Mouse (Mus musculus) hindbrain, embryonic 15.5 days (tissue): ENCODE measurements around the gene Adgrd1. TPM values are rescaled to one million over a fixed set of nuclear protein-coding genes. Genes with fewer than 3 reads are reported as not detected.

Source experiments
- ATAC-seq: fragments of 200-750 bp; cut with Nextera tagmentation; 2 replicates; pipeline ENCODE4 v1.8.0; 2017; ENCODE audit warnings: low read depth, moderate number of reproducible peaks, moderate TSS enrichment; ENCODE audit not compliant: low FRiP score
- H3K27ac ChIP-seq: fragments of 300-500 bp; sonication (generic); replicated peaks from 2 replicates; pipeline ENCODE4 v1.5.1; 2015; ENCODE audit warnings: mild to moderate bottlenecking, inconsistent platforms
- H3K27me3 ChIP-seq: fragments of 300-500 bp; sonication (generic); 2 replicates; pipeline ENCODE4 v1.6.1; 2015; ENCODE audit warnings: control low read depth, inconsistent platforms
- H3K36me3 ChIP-seq: fragments of 300-500 bp; sonication (generic); 2 replicates; pipeline ENCODE4 v1.6.1; 2015; ENCODE audit warnings: control low read depth, inconsistent platforms
- H3K4me1 ChIP-seq: fragments of 300-500 bp; sonication (generic); replicated peaks from 2 replicates; pipeline ENCODE4 v1.6.1; 2015; ENCODE audit warnings: control low read depth, inconsistent platforms
- H3K4me2 ChIP-seq: fragments of 300-500 bp; sonication (generic); 2 replicates; pipeline ENCODE4 v1.6.1; 2015; ENCODE audit warnings: moderate library complexity, mild to moderate bottlenecking, inconsistent platforms
- H3K4me3 ChIP-seq: fragments of 300-500 bp; sonication (generic); 2 replicates; pipeline ENCODE4 v1.5.1; 2015; ENCODE audit warnings: mild to moderate bottlenecking, inconsistent platforms
- H3K9ac ChIP-seq: fragments of 300-500 bp; sonication (generic); 2 replicates; pipeline ENCODE4 v1.6.1; 2015; ENCODE audit warnings: inconsistent platforms
- H3K9me3 ChIP-seq: fragments of 300-500 bp; sonication (generic); 2 replicates; pipeline ENCODE4 v1.6.1; 2016; ENCODE audit warnings: control low read depth, inconsistent platforms
- WGBS: fragments of 180-500 bp; shearing (Covaris S2); methylation state at CpG from one replicate; pipeline ENCODE4 v1.1.7; 2015; 5-methylcytosine and 5-hydroxymethylcytosine counted together
- polyA plus RNA-seq: library from polyadenylated mRNA; unstranded; fragments of >200 nt; fragmentation: Nextera tagmentation; extraction: Ambion mirVana; gene quantifications from 2 replicates; pipeline ENCODE4 v1.2.1, GENCODE M21; 2015

The Adgrd1 gene
- polyA plus RNA-seq, 1 experiment from 2014 or later: 0.18 TPM

GRCm38 (mm10) chr5:129137405-129137804 is 40.9 kb downstream of the Adgrd1 start:
- Histone ChIP-seq H3K4me1 (peaks cover 13% of the 10 kb centered on the region), H3K4me3 (no peak overlapping the region), H3K9ac (no peak overlapping the region), H3K36me3 (no peaks in the 10 kb centered on the region), H3K4me2 (no peak overlapping the region), H3K9me3 (no peaks in the 10 kb centered on the region), H3K27ac (0 out of 2 replicates have a peak overlapping the region, but pooled peaks have one; percentile 28), H3K27me3 (no peaks in the 10 kb centered on the region)
- ATAC-seq: no peak
- 83% methylated on average over 5 of the region's 5 CpGs for WGBS

GRCm38 (mm10) chr5:129138576-129138975 is 42.0 kb downstream of the Adgrd1 start:
- peak overlapping the region; percentile 36 for H3K27ac ChIP-seq
- ATAC-seq: no peak

GRCm38 (mm10) chr5:129142801-129143200 is 46.3 kb downstream of the Adgrd1 start:
- no peaks in the 10 kb centered on the region for H3K36me3 ChIP-seq
- no peak for ATAC-seq
- no peaks in the 10 kb centered on the region for H3K9me3 ChIP-seq
- H3K9ac ChIP-seq: no peak overlapping the region
- H3K4me2 ChIP-seq: no peak overlapping the region
- WGBS: 68% methylated on average over 5 of the region's 5 CpGs
- no peaks in the 10 kb centered on the region for H3K27me3 ChIP-seq
- no peak overlapping the region for H3K27ac ChIP-seq
- H3K4me3 ChIP-seq: no peak overlapping the region
- H3K4me1 ChIP-seq: peaks cover 13% of the 10 kb centered on the region

More at GRCm38 (mm10) chr5:129138576-129138975, 42.0 kb downstream of the Adgrd1 start:
- no peaks in the 10 kb centered on the region for H3K36me3 ChIP-seq
- H3K4me3 ChIP-seq: no peak overlapping the region
- H3K4me1 ChIP-seq: peaks cover 13% of the 10 kb centered on the region
- WGBS: 56% methylated on average over 15 of the region's 15 CpGs
- H3K9ac ChIP-seq: no peak overlapping the region
- H3K9me3 ChIP-seq: no peaks in the 10 kb centered on the region
- no peaks in the 10 kb centered on the region for H3K27me3 ChIP-seq
- H3K4me2 ChIP-seq: no peak overlapping the region

- WGBS: 89% methylated on average over 8 of the region's 8 CpGs
- H3K27ac ChIP-seq: no peak overlapping the region
- no peaks in the 10 kb centered on the region for H3K9me3 ChIP-seq
- ATAC-seq: no peak
- no peaks in the 10 kb centered on the region for H3K36me3 ChIP-seq
- no peaks in the 10 kb centered on the region for H3K27me3 ChIP-seq
- no peak overlapping the region for H3K9ac ChIP-seq
- no peak overlapping the region for H3K4me3 ChIP-seq
- peaks cover 4% of the 10 kb centered on the region; the same call in 1 of the 2 replicates for H3K4me1 ChIP-seq
- H3K4me2 ChIP-seq: no peak overlapping the region
Observed at GRCm38 (mm10) chr5:129145307-129145935, 48.9 kb downstream of the Adgrd1 start.

GRCm38 (mm10) chr5:129146892-129147509 is 50.5 kb downstream of the Adgrd1 start:
- Histone ChIP-seq H3K9me3 (no peaks in the 10 kb centered on the region), H3K4me1 (peaks cover 19% of the 10 kb centered on the region), H3K9ac (no peak overlapping the region), H3K4me2 (no peak overlapping the region), H3K27ac (no peak overlapping the region), H3K27me3 (no peaks in the 10 kb centered on the region), H3K4me3 (no peak overlapping the region), H3K36me3 (no peaks in the 10 kb centered on the region)
- ATAC-seq: no peak
- WGBS: 74% methylated on average over 12 of the region's 12 CpGs

- H3K4me2 ChIP-seq: no peak overlapping the region
- no peak overlapping the region for H3K9ac ChIP-seq
- no peak overlapping the region for H3K27ac ChIP-seq
- no peak overlapping the region for H3K4me3 ChIP-seq
- no peaks in the 10 kb centered on the region for H3K36me3 ChIP-seq
- no peak for ATAC-seq
- H3K27me3 ChIP-seq: no peaks in the 10 kb centered on the region
- no peaks in the 10 kb centered on the region for H3K9me3 ChIP-seq
- WGBS: 52% methylated on average over 9 of the region's 9 CpGs
- H3K4me1 ChIP-seq: peaks cover 19% of the 10 kb centered on the region
Observed at GRCm38 (mm10) chr5:129148485-129148884, 51.9 kb downstream of the Adgrd1 start.

GRCm38 (mm10) chr5:129155023-129155901 is 58.7 kb downstream of the Adgrd1 start:
- H3K4me3 ChIP-seq: no peak overlapping the region
- no peaks in the 10 kb centered on the region for H3K9me3 ChIP-seq
- H3K4me1 ChIP-seq: peaks cover 34% of the 10 kb centered on the region
- H3K36me3 ChIP-seq: no peaks in the 10 kb centered on the region
- no peak overlapping the region for H3K4me2 ChIP-seq
- no peak for ATAC-seq
- no peak overlapping the region for H3K9ac ChIP-seq
- 65% methylated on average over 14 of the region's 14 CpGs for WGBS
- peak overlapping the region; percentile 59 for H3K27ac ChIP-seq
- no peaks in the 10 kb centered on the region for H3K27me3 ChIP-seq

- peak; percentile 33; the same call in 1 of the 2 replicates for ATAC-seq
Observed at GRCm38 (mm10) chr5:129155902-129156311, 59.4 kb downstream of the Adgrd1 start.

GRCm38 (mm10) chr5:129161372-129162051 is 65.0 kb downstream of the Adgrd1 start:
- no peaks in the 10 kb centered on the region for H3K9me3 ChIP-seq
- no peak for ATAC-seq
- H3K36me3 ChIP-seq: no peaks in the 10 kb centered on the region
- no peak overlapping the region for H3K27ac ChIP-seq
- H3K4me1 ChIP-seq: peaks cover 8% of the 10 kb centered on the region
- no peak overlapping the region for H3K4me2 ChIP-seq
- 81% methylated on average over 11 of the region's 11 CpGs for WGBS
- no peak overlapping the region for H3K4me3 ChIP-seq
- H3K27me3 ChIP-seq: no peaks in the 10 kb centered on the region
- H3K9ac ChIP-seq: no peak overlapping the region

More at GRCm38 (mm10) chr5:129155902-129156311, 59.4 kb downstream of the Adgrd1 start:
- WGBS: 7% methylated on average over 9 of the region's 9 CpGs
- no peaks in the 10 kb centered on the region for H3K9me3 ChIP-seq
- H3K36me3 ChIP-seq: no peaks in the 10 kb centered on the region
- peak overlapping the region; percentile 59 for H3K27ac ChIP-seq
- peaks cover 30% of the 10 kb centered on the region for H3K4me1 ChIP-seq
- H3K27me3 ChIP-seq: no peaks in the 10 kb centered on the region
- no peak overlapping the region for H3K4me3 ChIP-seq
- no peak overlapping the region; the same call in 1 of the 2 replicates for H3K4me2 ChIP-seq
- H3K9ac ChIP-seq: no peak overlapping the region

- 0 out of 2 replicates have a peak, but pooled peaks cover 5% of the 10 kb centered on the region for H3K4me1 ChIP-seq
- ATAC-seq: no peak
- no peak overlapping the region for H3K9ac ChIP-seq
- H3K36me3 ChIP-seq: no peaks in the 10 kb centered on the region
- no peak overlapping the region for H3K27ac ChIP-seq
- no peak overlapping the region for H3K4me3 ChIP-seq
- no peaks in the 10 kb centered on the region for H3K9me3 ChIP-seq
- no peak overlapping the region for H3K4me2 ChIP-seq
- no peaks in the 10 kb centered on the region for H3K27me3 ChIP-seq
- WGBS: 51% methylated on average over 8 of the region's 8 CpGs
Observed at GRCm38 (mm10) chr5:129163416-129163815, 66.9 kb downstream of the Adgrd1 start.

GRCm38 (mm10) chr5:129164091-129164490 is 67.5 kb downstream of the Adgrd1 start:
- H3K9me3 ChIP-seq: no peaks in the 10 kb centered on the region
- H3K4me2 ChIP-seq: no peak overlapping the region
- no peak overlapping the region for H3K4me3 ChIP-seq
- no peaks in the 10 kb centered on the region for H3K36me3 ChIP-seq
- H3K9ac ChIP-seq: no peak overlapping the region
- ATAC-seq: no peak
- 38% methylated on average over 10 of the region's 10 CpGs for WGBS
- no peak overlapping the region for H3K27ac ChIP-seq
- no peaks in the 10 kb centered on the region for H3K27me3 ChIP-seq
- 0 out of 2 replicates have a peak, but pooled peaks cover 5% of the 10 kb centered on the region for H3K4me1 ChIP-seq
